Mouse (Mus musculus) retina, postnatal 1 day (tissue): ENCODE data around the gene Secisbp2.

ENCODE experiments used
- DNase-seq: peaks from one replicate; pipeline ENCODE4 v3.0.0-alpha.2; 2012

Gene Secisbp2

DNA sequence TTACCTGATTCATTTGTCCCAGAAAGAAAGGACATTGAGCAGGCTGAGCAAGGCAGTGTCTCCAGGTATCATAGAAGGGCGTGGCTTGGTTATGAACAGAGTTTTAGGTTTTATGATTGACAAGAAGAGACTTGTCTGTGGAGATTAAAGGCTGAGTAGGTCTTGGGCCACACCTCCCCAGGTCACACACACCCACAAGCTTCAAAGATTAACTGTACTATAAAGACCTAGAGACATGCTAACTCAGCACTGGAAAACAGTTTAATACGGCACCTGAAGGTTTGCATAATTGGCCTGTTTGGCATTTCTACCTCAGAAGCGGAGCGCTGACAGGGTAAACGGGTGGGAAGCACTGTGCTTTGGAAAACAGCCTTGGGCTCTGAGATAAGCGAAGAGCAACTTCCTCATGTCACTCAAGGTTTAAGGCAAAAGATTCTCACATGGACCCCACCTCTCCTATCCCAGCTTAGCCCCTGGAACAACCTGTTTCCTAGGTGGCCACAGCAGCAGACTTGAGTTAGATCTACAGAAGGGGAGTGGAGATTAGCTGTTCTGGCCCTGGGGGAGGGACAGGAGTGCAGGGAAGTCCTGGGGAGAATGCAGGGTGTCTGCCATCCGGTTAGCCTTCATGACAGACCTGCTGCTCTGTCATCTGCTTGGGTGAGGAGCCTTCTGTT is 33.9 kb downstream of the Secisbp2 start:
- DNase-seq = no peak

DNA sequence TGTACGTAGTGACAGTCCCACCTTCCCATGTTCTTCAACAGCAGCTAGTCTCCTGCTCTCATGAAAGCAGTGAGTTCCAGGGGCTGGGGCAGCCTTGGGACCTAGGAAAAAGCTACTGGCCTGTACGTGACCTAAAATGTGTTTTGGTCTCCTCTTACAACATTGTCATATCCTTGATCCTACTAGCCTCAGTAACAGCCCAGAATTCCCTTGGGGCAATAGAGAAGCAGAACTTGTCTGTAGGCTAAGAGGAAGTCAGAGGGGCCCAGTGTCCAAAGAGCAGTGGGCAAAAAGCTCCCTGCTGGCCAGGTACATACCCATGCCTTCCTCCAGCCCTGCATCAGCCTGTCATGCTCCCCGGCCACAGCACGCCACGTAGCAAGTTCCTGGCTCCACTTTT is 35.5 kb downstream of the Secisbp2 start:
- no peak for DNase-seq

DNA sequence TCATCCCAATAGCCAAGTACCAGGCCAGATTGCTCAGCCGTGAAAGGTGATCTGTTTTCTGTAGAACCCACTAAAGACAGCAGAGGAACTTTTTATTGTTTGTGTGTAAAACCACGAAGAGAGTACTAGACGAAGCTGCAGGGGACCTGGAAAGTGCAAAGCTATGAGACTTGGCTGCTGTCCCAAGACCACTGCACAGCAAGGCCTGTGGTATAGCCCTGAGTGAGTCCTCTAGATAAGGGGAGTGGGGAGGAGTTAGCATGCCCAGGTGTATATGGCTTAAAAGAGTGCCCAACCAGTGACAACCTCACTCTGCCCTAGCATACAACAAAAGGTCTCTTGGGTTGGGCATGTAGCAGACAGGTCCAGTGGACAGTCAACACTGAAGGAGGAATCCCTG is 37.2 kb downstream of the Secisbp2 start:
- DNase-seq = no peak

DNA sequence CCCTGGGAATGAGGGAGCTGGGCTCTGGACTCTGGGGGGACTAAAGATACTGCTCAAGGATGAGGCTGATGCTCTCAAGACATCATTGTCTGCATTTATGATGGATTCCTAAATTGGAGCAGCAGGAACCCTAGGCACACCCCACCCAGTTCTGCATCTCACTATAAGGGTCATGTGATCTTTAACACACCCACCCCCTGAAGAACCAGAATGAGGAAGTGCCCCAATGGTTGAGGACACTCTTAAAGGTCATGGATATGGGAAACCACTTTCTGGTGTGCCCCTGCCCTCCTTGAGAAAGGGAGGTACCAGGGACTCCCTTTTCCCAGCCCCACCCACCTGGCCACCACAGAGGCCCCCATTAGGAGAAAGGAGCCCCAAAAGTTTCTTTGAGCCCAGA is 45.0 kb downstream of the Secisbp2 start:
- DNase-seq = no peak

DNA sequence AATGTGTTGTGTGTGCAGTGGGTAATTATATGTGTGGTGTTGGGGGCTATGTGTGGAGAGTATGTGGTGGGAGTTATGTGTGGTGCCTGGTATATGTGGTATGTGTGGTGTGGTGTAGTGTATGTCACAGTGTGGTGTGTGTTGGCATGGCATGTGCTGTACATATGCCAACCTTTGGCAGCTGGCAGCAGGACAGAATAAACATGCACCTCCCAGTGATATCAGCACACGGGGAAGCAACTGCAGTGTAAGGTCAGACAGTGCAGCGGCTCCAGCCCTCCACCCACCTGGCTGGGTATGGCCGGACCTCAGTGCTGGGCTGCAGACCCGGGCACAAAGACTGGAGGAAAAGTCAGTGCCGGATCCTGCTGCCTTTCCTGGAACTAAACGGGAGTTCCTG is 46.0 kb downstream of the Secisbp2 start:
- DNase-seq = no peak

DNA sequence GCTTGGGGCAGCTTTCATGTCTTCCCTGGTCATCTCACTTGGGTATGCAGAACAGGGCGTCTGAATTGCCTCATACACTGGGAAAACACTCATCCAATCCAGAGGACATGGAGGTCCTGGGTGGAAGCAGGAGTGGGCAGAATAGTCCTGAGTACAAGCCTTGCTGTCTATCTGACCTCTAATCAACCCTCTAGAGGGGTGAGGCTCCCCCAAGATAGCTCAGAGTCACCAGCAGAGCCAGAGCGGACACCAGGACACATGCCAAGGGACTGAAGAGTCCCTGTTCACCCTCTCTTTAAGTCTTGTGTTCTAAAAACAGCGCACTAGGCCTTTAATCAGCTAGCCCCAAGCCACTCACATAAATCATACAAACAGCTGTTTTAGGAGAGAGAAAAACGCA is 46.4 kb downstream of the Secisbp2 start:
- no peak for DNase-seq

DNA sequence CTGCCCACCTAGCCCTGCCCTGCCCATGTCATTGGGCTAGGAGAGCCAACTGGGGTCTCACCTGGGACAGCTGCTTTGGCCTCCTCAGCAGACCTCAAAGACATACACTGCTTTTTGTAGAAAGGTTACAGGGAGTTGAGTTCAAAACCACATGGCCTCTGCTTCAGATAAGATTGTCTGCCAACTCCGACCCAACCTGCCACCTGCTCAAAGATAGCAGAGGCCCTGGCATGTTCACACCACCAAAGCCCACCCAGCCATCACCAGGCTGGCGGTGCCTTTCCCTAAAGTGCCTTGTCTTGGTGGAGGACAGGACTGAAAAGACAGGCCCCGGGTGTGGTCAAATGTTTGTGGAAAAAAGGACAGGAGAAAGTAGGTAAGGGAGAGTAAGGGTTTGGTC is 46.8 kb downstream of the Secisbp2 start:
- no peak for DNase-seq

DNA sequence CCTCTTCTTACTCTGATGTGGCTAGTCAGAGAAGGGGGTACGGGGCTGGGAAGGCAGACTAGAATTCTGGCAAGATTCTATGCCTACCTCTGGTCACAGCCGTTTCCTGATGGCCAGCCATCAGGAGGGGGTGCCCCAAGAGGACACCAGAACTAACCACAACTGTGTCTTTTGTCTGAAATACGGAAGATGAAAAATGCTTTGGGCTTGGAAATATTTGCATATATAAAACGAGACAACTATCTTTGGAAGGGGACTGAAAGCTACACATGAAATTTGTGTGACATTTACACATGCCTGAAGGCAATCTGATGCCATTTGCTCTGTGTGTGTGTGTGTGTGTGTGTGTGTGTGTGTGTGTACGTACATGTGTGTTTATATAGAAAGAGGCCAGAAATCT is 52.4 kb downstream of the Secisbp2 start:
- no peak for DNase-seq

DNA sequence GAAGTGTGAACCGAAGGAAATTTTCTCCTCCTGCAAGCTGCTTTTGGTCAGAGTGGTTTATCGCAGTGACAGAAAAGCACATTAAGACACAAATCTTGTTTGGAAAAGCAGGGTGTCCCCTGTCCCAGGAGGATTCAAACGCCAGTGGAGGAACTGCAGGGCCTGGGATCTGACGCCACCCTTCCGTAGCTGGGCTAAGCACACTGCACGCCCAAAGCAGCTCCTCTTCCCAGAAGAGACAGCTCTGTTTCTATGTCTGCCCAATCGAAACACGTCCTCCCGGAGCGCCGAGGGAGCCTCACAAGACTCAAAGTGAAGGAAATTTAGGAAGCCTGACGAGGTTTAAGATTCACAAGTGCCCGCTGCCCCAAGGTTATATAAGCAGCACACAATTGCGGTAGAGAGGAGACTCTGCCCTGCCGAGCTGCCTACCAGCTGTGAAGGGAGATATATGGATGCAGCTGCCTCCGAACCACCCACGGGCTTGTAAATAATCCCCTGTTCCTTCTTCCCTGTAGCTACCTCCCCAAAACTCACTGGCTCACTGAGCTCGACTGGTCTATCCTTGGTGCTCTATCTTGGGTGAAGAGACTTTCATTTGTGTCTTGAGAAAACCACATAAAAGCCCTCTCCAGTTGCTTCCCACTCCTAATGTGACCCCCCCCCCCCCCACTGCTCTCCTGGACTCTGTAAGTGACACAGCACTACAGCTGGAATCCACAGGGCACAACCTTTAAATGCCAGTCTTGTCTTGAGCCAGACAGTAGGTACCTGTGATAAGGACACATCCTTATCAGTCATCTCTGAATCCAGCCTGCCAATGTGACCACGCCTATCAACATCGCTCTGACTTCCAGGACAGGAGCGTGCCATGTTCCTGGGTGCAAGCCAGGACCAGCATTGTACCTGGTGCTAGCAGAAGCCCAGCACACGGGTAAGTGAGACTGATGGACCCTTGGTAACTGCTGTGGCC is 54.7 kb downstream of the Secisbp2 start:
- DNase-seq = no peak

DNA sequence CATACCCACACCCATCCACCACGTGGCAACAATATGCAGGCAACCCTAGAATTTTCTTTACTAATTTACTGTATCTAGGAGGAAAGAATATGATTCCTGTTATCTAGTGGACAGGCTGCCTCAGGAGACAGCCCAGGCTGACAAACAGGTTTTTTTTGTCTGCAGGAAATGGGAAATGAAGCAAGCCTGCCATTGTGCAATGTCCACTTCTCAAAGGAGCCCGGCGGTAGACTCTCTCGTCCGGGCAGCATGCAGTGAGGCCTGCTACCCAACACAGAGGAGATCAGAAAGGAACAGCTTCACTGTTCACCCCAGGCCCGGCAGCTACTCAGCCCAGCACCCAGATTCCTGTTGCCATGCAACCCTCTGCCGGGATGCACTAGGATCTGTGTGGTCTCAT is 59.2 kb downstream of the Secisbp2 start:
- no peak for DNase-seq

DNA sequence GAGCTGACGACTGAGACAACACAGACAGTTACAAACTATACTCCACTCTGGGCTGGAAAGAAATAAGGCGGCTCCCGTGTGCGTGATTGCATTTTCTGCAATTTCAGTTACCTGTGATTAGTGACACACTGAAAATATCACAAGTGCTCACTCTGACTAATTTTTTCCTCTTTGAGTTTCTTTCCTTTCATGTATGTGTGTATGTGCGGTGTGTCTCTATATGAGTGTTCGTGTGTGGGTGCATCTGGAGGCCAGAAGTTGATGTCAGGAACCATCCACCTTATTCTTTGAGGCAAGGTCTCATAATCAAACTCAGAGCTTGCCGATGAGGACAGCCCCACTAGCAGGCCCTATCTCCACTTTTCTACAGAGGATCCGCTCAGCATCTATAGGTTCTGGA is 60.5 kb downstream of the Secisbp2 start:
- no peak for DNase-seq

DNA sequence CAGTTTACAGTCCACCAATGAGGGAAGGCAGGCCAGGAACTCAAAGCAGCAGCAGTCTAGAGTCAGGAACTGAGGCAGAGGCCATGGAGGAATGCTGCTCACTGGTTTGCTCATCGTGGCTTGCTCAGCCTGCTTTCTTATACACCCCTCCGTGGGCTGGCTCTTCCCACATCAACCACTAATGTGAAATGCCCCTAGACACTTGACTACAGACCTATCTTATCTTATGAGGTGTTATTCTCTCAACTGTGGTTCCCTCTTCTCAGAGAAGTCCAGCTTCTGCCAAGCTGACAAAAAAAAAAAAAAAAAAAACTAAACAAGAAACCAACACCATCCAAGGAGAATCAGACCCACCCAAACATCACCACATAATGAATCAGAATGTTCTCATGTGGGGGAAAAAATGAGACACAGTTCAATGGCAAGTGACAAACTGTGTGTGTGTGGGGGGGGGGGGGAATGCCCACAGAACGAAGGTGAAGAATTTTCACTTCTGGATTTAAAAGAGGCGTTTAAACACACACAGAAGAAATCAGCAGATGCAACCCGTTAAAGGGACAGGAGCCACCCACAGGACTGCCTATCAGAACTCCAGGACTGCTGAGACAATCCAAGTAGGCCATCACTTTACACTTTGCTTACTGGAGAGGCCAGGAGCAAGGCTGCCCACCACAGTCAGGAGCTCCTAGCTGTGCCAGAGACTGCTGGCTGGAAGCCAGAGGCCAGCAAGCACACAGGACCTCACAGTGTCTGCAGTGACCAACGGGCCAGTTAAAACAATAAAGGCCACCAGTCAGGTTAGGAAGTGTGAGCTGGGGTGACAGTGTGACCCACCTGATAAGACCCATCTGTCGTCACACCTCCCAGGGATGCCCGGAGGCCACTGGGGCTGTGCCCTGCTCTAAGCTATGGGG is 65.1 kb downstream of the Secisbp2 start:
- DNase-seq = no peak

DNA sequence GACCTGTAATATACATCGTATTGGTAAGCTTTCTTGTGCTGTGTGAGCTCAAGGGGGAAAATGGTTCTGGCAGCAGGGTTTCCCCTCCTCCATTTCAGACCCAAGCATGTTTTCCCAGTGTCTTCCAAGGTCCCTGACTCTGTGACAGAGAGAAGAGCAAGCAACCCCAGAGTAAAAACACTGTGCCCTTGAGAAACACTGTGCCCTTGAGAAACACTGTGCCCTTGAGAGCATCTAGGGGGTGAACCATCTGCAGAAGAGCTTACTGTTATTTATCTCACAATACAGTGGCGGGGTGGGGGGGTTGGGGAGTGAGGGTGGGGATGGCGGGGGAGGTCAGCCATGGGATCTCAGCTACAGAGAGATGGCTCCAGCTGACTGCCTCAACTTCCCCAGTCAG is 67.8 kb downstream of the Secisbp2 start:
- DNase-seq = no peak

DNA sequence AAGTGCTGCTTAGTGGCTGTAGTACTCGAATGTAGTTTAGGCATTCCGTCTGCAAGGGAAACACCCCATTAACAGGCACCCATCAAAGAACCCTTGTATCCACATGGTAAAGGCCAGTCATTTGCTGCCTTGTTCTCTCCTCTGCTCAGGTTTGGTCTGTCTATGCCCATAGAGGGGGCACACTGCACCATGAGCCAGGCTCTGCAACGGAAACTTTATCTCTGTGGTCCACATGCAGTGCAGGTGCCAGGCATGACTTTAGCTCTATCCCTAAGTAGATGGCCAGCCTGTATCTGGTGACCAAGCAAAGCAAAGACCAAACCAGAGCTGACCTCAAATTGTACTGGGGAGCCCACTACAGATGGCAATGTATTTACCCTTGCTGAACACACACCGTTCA is 69.1 kb downstream of the Secisbp2 start:
- DNase-seq = no peak

DNA sequence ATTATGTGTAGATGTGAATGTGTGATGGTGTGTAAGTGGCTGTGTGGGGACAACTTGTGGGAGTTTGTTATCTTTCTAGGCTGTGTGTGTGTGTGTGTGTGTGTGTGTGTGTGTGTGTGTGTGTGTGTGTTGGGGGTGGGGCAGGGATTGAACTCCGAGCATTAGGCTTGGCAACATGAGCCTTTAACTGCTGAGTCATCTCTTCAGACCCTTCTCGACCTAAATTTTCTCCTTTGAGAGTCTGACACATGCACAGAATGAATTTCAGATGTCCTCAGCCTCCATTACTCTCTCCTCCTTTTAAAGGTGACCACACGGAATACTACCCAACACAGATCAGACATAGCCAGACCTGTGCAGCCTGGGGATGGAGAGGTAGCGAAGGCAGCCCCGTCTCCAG is 71.6 kb downstream of the Secisbp2 start:
- no peak for DNase-seq

DNA sequence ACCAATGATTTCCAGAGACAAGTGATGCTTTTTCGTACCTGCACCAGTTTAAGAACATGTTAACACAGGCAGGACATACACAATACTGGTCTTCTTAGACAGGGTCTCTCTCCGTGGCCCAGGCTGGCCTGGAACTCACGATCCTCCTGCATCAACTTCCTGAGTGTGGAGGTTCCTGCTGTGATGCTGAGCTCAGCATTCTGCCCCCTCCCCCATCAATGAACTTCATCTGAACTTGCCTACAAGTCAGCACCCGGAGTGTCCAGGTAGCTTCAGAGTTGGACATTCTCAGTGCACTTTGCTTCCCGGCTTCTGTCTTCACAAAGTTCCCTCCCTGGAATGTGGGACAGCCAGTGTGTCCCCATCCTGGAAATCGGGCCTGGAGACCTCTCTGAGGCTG is 73.1 kb downstream of the Secisbp2 start:
- no peak for DNase-seq

DNA sequence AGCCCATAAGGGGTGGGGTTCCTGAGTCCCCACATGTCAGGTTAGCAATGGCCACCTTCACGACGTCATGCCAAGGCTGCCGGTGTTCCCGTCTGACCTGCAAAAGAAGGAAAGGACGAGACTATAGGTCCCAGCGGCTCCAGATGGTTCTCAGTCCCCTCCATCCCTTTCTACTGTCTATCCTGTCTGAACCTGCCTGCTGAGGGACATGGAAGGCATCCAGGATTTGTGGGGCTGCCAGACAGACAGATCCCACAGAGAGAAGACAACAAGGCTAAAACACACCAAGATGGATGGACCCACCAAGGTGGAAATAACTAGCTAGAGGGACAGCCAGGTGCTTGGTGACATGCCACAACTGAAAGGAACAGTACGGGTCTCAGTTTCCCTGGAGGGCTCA is 73.9 kb downstream of the Secisbp2 start:
- no peak for DNase-seq

DNA sequence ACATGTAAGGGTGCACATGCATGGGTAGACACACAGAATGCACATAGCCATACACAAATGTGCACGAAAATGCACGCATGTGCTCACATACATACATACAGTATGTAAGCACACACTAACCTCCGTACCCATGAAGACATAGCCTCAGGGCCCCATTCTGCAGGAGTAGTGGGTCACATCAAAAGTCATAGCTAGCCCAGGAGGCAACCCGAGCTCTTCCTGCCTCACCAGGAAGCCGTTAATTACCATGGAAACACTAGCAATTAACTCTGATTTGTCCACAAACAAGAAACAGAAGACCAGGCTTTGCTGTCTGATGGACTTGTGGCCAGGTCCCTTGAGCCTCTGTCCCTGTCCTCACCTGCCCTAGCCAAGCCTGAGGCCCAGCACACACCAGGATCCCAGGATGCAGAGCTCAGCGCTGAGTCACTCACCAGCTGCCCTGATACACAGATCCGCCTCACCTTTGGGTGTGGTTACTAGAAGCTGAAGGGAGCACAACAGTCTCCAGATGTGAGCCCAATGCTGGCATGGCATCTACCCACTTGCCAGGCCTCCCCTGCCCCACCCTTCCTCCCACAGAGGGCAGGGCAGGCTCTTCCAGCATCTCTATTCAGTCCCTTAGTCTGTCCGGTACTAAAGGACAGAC is 74.6 kb downstream of the Secisbp2 start:
- no peak for DNase-seq

DNA sequence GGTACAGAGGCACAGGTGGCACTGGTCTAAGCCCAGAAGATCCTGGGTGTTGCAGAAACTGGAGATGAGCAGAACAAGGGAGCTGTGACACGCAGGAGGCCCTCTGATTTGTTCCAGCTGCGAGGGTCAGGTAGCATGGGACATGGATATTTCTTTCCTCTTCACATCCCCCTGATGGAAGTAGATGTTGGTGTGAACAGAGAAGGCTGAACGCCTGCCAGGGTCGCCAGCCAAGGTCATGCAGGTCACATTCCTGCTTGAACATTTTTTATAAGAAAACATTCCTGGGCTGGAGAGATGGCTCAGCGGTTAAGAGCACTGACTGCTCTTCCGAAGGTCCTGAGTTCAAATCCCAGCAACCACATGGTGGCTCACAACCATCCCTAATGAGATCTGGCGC is 75.9 kb downstream of the Secisbp2 start:
- no peak for DNase-seq

DNA sequence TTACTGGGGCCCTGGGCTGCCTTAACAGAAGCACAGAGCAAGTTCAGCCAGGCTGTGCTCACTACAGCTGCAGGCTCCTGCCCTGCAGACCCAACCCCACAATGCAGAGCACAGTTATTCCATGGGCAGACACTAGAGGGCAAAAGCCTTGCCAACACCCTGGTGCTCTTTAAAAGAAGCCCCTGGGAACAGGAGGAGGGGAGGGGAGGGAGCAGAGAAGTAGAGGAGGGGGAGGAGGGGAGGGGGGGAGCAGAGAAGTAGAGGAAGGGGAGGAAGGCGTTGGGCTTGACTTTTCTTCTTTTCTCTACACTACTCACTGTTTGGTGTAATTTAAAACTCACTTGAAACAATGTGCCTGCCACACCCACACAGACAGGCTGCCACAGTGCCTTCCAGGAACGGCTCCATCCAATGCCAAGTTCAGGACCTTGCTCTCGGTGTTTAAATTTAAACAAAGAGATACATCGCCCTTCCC is 78.4 kb downstream of the Secisbp2 start:
- peak; percentile 85 for DNase-seq

DNA sequence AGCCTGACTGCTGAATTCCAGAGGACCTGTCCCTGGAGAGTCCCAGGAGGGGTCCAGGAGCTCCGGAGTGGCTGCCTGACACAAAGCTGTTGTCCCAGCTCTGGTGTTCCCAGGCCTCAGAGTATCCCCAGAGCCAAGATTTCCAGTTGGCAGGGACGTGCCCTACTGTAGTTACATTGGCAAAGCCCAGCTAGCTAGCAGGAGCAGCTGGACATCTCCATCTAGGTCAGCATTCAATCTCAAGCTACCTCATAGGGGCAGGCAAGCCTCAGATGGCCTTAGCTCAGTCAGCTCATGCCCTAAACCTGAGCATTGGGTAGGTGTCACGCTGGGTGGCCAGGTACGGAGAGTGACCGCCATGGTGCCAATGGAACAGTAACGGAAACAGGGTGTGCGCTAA is 80.0 kb downstream of the Secisbp2 start:
- DNase-seq = no peak

DNA sequence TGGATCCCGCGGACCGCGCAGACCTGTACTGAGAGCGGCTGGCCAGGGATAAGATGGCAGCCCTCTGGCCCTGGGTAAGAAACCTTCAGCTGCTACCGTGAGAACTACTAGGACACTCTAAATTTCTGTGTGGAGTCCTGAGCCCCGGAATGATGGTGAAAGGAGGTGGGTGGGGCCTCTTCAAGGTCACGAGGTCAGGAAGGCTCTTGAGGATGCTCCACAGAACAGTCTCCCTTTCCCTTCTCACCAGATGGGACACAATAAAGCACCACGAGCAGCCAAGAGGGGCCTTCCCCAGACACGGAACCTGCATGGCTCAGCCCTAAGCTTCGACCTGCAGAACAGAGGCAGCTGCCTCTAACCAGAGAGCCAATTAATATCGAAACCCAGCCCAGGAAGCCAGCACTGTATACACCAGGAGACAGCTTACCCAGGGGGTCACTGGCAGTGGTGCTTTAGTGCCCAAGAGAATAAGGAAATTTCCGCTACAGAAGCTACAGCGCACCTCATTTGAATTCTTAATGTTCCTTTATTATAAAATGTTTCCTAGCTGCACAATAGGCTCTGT is 80.7 kb downstream of the Secisbp2 start:
- no peak for DNase-seq
